Mouse (Mus musculus) right cerebral cortex, postnatal 4 days (tissue): Measurements from ENCODE around the gene Crabp1.
A peak's percentile ranks its signal among the peaks of the same experiment; 100 is the strongest.

Source experiments
- DNase-seq: peaks from one replicate; pipeline ENCODE4 v3.0.0-alpha.2; 2022

The Crabp1 gene

GRCm38 (mm10) chr9:54776451-54776982 lies 12.0 kb downstream of the Crabp1 start:
- DNase-seq: peak; percentile 15

- no peak for DNase-seq
Observed at GRCm38 (mm10) chr9:54779280-54779679, 14.7 kb downstream of the Crabp1 start.

GRCm38 (mm10) chr9:54782504-54782903 lies 18.0 kb downstream of the Crabp1 start:
- DNase-seq: no peak

GRCm38 (mm10) chr9:54784003-54784402 lies 19.5 kb downstream of the Crabp1 start:
- no peak for DNase-seq

GRCm38 (mm10) chr9:54785215-54785614 lies 20.7 kb downstream of the Crabp1 start:
- DNase-seq: no peak

- no peak for DNase-seq
Observed at GRCm38 (mm10) chr9:54786083-54786482, 21.5 kb downstream of the Crabp1 start.

- DNase-seq: peak; percentile 13
Observed at GRCm38 (mm10) chr9:54787760-54788159, 23.2 kb downstream of the Crabp1 start.

- DNase-seq: peak; percentile 13
Observed at GRCm38 (mm10) chr9:54790271-54790670, 25.7 kb downstream of the Crabp1 start.

- no peak for DNase-seq
Observed at GRCm38 (mm10) chr9:54801460-54801961, 37.0 kb downstream of the Crabp1 start.

- DNase-seq: no peak
Observed at GRCm38 (mm10) chr9:54802749-54803679, 38.5 kb downstream of the Crabp1 start.

GRCm38 (mm10) chr9:54804351-54804750 lies 39.8 kb downstream of the Crabp1 start:
- no peak for DNase-seq

- DNase-seq: no peak
Observed at GRCm38 (mm10) chr9:54807761-54808160, 43.2 kb downstream of the Crabp1 start.

- no peak for DNase-seq
Observed at GRCm38 (mm10) chr9:54809953-54810352, 45.4 kb downstream of the Crabp1 start.

- DNase-seq: no peak
Observed at GRCm38 (mm10) chr9:54816508-54817201, 52.1 kb downstream of the Crabp1 start.

GRCm38 (mm10) chr9:54821442-54822100 lies 57.0 kb downstream of the Crabp1 start:
- peak; percentile 24 for DNase-seq
